Mouse (Mus musculus) embryonic facial prominence, embryonic 13.5 days (tissue): ENCODE measurements around the gene Mospd3. TPM values are rescaled to one million over a fixed set of nuclear protein-coding genes. Genes with fewer than 3 reads are reported as not detected.
A peak's percentile ranks its signal among the peaks of the same experiment; 100 is the strongest.

Experiments used
- ATAC-seq: fragments of 200-750 bp; cut with Nextera tagmentation; 2 replicates; pipeline ENCODE4 v1.8.0; 2017; ENCODE audit warnings: low read depth; ENCODE audit not compliant: insufficient number of reproducible peaks, insufficient read depth, low FRiP score, low TSS enrichment
- H3K27ac ChIP-seq: fragments of 300-500 bp; sonication (generic); 2 replicates; pipeline ENCODE4 v1.5.1; 2015; ENCODE audit warnings: moderate library complexity, mild to moderate bottlenecking, inconsistent platforms
- H3K27me3 ChIP-seq: fragments of 300-500 bp; sonication (generic); 2 replicates; pipeline ENCODE4 v1.6.1; 2015; ENCODE audit warnings: mild to moderate bottlenecking, inconsistent platforms
- H3K36me3 ChIP-seq: fragments of 300-500 bp; sonication (generic); 2 replicates; pipeline ENCODE4 v1.6.1; 2015; ENCODE audit warnings: mild to moderate bottlenecking, inconsistent platforms
- H3K4me1 ChIP-seq: fragments of 300-500 bp; sonication (generic); 2 replicates; pipeline ENCODE4 v1.6.1; 2015; ENCODE audit warnings: inconsistent platforms
- H3K4me2 ChIP-seq: fragments of 300-500 bp; sonication (generic); 2 replicates; pipeline ENCODE4 v1.6.1; 2015; ENCODE audit warnings: moderate library complexity, mild to moderate bottlenecking, inconsistent platforms
- H3K4me3 ChIP-seq: fragments of 300-500 bp; sonication (generic); 2 replicates; pipeline ENCODE4 v1.5.1; 2015; ENCODE audit warnings: mild to moderate bottlenecking, inconsistent platforms
- H3K9ac ChIP-seq: fragments of 300-500 bp; sonication (generic); 2 replicates; pipeline ENCODE4 v1.6.1; 2015; ENCODE audit warnings: mild to moderate bottlenecking, inconsistent platforms
- H3K9me3 ChIP-seq: fragments of 300-500 bp; sonication (generic); 2 replicates; pipeline ENCODE4 v1.6.1; 2016; ENCODE audit warnings: inconsistent platforms
- WGBS: fragments of 180-500 bp; shearing (Covaris S2); methylation state at CpG from one replicate; pipeline ENCODE4 v1.1.7; 2015; ENCODE audit warnings: mixed read lengths; 5-methylcytosine and 5-hydroxymethylcytosine counted together
- polyA plus RNA-seq: library from polyadenylated mRNA; unstranded; fragments of >200 nt; fragmentation: Nextera tagmentation; extraction: Ambion mirVana; gene quantifications from 2 replicates; pipeline ENCODE4 v1.2.1, GENCODE M21; 2015

The Mospd3 gene
- polyA plus RNA-seq: 33.3 and 33.8 TPM in 2 replicates

- WGBS: under 1% methylated on average over 41 of the region's 41 CpGs
- H3K36me3 ChIP-seq: peaks cover 35% of the 10 kb centered on the region
- peak within 1 kb of the TSS; percentile 97 for H3K4me2 ChIP-seq
- H3K27me3 ChIP-seq: no peaks in the 10 kb centered on the region
- peak within 1 kb of the TSS; percentile 88 for H3K9ac ChIP-seq
- peak within 1 kb of the TSS; percentile 75 for H3K4me3 ChIP-seq
- H3K9me3 ChIP-seq: no peaks in the 10 kb centered on the region
- peak within 1 kb of the TSS; percentile 86 for H3K27ac ChIP-seq
- peaks cover 33% of the 10 kb centered on the region for H3K4me1 ChIP-seq
- ATAC-seq: peak; percentile 87
These were observed at the start of gene Mospd3 for GRCm38 (mm10) chr5:137600619-137601364. Gene Mospd3, minus strand, starts transcription at chr5:137601058.

- Histone ChIP-seq H3K9me3 (no peaks in the 10 kb centered on the region), H3K27ac (no peak overlapping the region), H3K27me3 (peaks cover 16% of the 10 kb centered on the region), H3K9ac (peak overlapping the region; percentile 36; the same call in 1 of the 2 replicates), H3K4me2 (peak overlapping the region; percentile 36), H3K36me3 (peaks cover 29% of the 10 kb centered on the region), H3K4me1 (peaks cover 43% of the 10 kb centered on the region), H3K4me3 (no peak overlapping the region)
- ATAC-seq: no peak
- WGBS: 19% methylated on average over 18 of the region's 18 CpGs
These were observed 49.1 kb upstream of the Mospd3 start for GRCm38 (mm10) chr5:137649669-137650571.

- Histone ChIP-seq H3K4me1 (peaks cover 46% of the 10 kb centered on the region), H3K9ac (0 out of 2 replicates have a peak overlapping the region, but pooled peaks have one; percentile 36), H3K27ac (no peak overlapping the region), H3K4me3 (no peak overlapping the region), H3K4me2 (no peak overlapping the region), H3K36me3 (peaks cover 25% of the 10 kb centered on the region; the same call in 1 of the 2 replicates), H3K9me3 (no peaks in the 10 kb centered on the region), H3K27me3 (peaks cover 23% of the 10 kb centered on the region)
- 36% methylated on average over 4 of the region's 4 CpGs for WGBS
- no peak for ATAC-seq
These were observed 48.4 kb upstream of the Mospd3 start for GRCm38 (mm10) chr5:137649251-137649650.

GRCm38 (mm10) chr5:137647827-137648601 lies 47.2 kb upstream of the Mospd3 start:
- peaks cover 47% of the 10 kb centered on the region for H3K4me1 ChIP-seq
- no peak for ATAC-seq
- peaks cover 13% of the 10 kb centered on the region; the same call in 1 of the 2 replicates for H3K36me3 ChIP-seq
- no peak overlapping the region for H3K4me3 ChIP-seq
- 0 out of 2 replicates have a peak overlapping the region, but pooled peaks have one; percentile 27 for H3K9ac ChIP-seq
- no peaks in the 10 kb centered on the region for H3K9me3 ChIP-seq
- no peak overlapping the region for H3K4me2 ChIP-seq
- H3K27ac ChIP-seq: no peak overlapping the region
- H3K27me3 ChIP-seq: peaks cover 34% of the 10 kb centered on the region
- WGBS: 37% methylated on average over 9 of the region's 9 CpGs

GRCm38 (mm10) chr5:137645652-137646091 lies 44.8 kb upstream of the Mospd3 start, which contains the start of gene Irs3:
Gene Irs3, minus strand, starts transcription at chr5:137645714.
- Histone ChIP-seq H3K9me3 (no peaks in the 10 kb centered on the region), H3K4me2 (peak within 1 kb of the TSS; percentile 53), H3K9ac (peak within 1 kb of the TSS; percentile 55), H3K27me3 (peaks cover 34% of the 10 kb centered on the region), H3K4me1 (peaks cover 50% of the 10 kb centered on the region), H3K27ac (no peak within 1 kb of the TSS), H3K4me3 (peak within 1 kb of the TSS; percentile 36), H3K36me3 (peaks cover 23% of the 10 kb centered on the region)
- ATAC-seq: no peak
- 9% methylated on average over 11 of the region's 11 CpGs for WGBS

GRCm38 (mm10) chr5:137645091-137645651 lies 44.3 kb upstream of the Mospd3 start:
- H3K4me1 ChIP-seq: peaks cover 54% of the 10 kb centered on the region
- peaks cover 28% of the 10 kb centered on the region for H3K36me3 ChIP-seq
- H3K9me3 ChIP-seq: no peaks in the 10 kb centered on the region
- H3K27ac ChIP-seq: no peak overlapping the region
- peaks cover 34% of the 10 kb centered on the region for H3K27me3 ChIP-seq
- H3K9ac ChIP-seq: peak overlapping the region; percentile 55
- ATAC-seq: no peak
- peak overlapping the region; percentile 36 for H3K4me3 ChIP-seq
- peak overlapping the region; percentile 53 for H3K4me2 ChIP-seq
- 2% methylated on average over 44 of the region's 44 CpGs for WGBS

- H3K9ac ChIP-seq: peak overlapping the region; percentile 27; the same call in 1 of the 2 replicates
- H3K4me1 ChIP-seq: peaks cover 48% of the 10 kb centered on the region
- H3K36me3 ChIP-seq: peaks cover 35% of the 10 kb centered on the region
- 34% methylated on average over 19 of the region's 19 CpGs for WGBS
- H3K9me3 ChIP-seq: no peaks in the 10 kb centered on the region
- no peak overlapping the region for H3K27ac ChIP-seq
- H3K27me3 ChIP-seq: peaks cover 34% of the 10 kb centered on the region
- H3K4me2 ChIP-seq: no peak overlapping the region
- no peak for ATAC-seq
- H3K4me3 ChIP-seq: no peak overlapping the region
These were observed 43.6 kb upstream of the Mospd3 start for GRCm38 (mm10) chr5:137644484-137644883.

GRCm38 (mm10) chr5:137642886-137643285 lies 42.0 kb upstream of the Mospd3 start:
- Histone ChIP-seq H3K27me3 (peaks cover 34% of the 10 kb centered on the region), H3K4me3 (no peak overlapping the region), H3K4me1 (peaks cover 34% of the 10 kb centered on the region), H3K4me2 (no peak overlapping the region), H3K9ac (no peak overlapping the region), H3K27ac (no peak overlapping the region), H3K9me3 (no peaks in the 10 kb centered on the region), H3K36me3 (peaks cover 50% of the 10 kb centered on the region)
- ATAC-seq: no peak
- WGBS: 52% methylated on average over 4 of the region's 4 CpGs

- Histone ChIP-seq H3K4me2 (no peak within 1 kb of the TSS), H3K36me3 (peaks cover 68% of the 10 kb centered on the region), H3K27me3 (peaks cover 29% of the 10 kb centered on the region), H3K4me3 (no peak within 1 kb of the TSS), H3K4me1 (peaks cover 24% of the 10 kb centered on the region), H3K9me3 (no peaks in the 10 kb centered on the region), H3K27ac (no peak within 1 kb of the TSS), H3K9ac (0 out of 2 replicates have a peak within 1 kb of the TSS, but pooled peaks have one; percentile 27)
- no peak for ATAC-seq
- WGBS: 88% methylated on average over 19 of the region's 19 CpGs
These were observed 40.2 kb upstream of the Mospd3 start, which contains the start of gene Sap25 for GRCm38 (mm10) chr5:137641054-137641453. Gene Sap25, plus strand, starts transcription at chr5:137641334.

- 76% methylated on average over 7 of the region's 7 CpGs for WGBS
- no peak for ATAC-seq
- Histone ChIP-seq H3K9ac (no peak overlapping the region), H3K4me2 (no peak overlapping the region), H3K27me3 (peaks cover 14% of the 10 kb centered on the region), H3K27ac (no peak overlapping the region), H3K4me1 (peaks cover 12% of the 10 kb centered on the region), H3K4me3 (no peak overlapping the region), H3K36me3 (peaks cover 81% of the 10 kb centered on the region), H3K9me3 (no peaks in the 10 kb centered on the region)
These were observed 38.6 kb upstream of the Mospd3 start for GRCm38 (mm10) chr5:137639472-137639871.
